9 mouse cellular contexts compared by ENCODE assay signal in genomic region chr16:17890342-17890727, GRCm38 (mm10). TPM values are rescaled to one million over a fixed set of nuclear protein-coding genes. Genes with fewer than 3 reads are reported as not detected.
A peak's percentile ranks its signal among the peaks of the same experiment; 100 is the strongest.
DNase-seq lines count a peak whose midpoint lies in the region; ATAC-seq and TF ChIP-seq lines count a peak whose summit lies in the region.
"Had no signal": no experiment of that assay in that cellular context is flagged by ENCODE, and none has a peak within 500 bp of the region (broad histone marks: within the 10 kb centered on the region; RNA-seq: fewer than 3 reads in every experiment).

No protein-coding gene starts in this region.

- H3K27me3 ChIP-seq in embryonic facial prominence, embryonic 10.5 days (replicated peaks; ENCODE audit: low read depth, poor library complexity, severe bottlenecking), result no peaks in the 10 kb centered on the region
- no peaks in the 10 kb centered on the region for H3K27me3 ChIP-seq in hindbrain, postnatal 0 days (ENCODE audit: insufficient read depth, low read length)
- no peaks in the 10 kb centered on the region for H3K27me3 ChIP-seq in myocyte (ENCODE audit: control insufficient read depth, insufficient read depth, insufficient read length)

- no peaks in the 10 kb centered on the region for H3K9me3 ChIP-seq in embryonic facial prominence, embryonic 10.5 days
- H3K9me3 ChIP-seq in hindbrain, postnatal 0 days (ENCODE audit: low read length), result no peaks in the 10 kb centered on the region

- no peak for DNase-seq in left cerebral cortex, adult 2 months (ENCODE audit: extremely low spot score in 1 of 2, low spot score in 2 of 2)
- DNase-seq in left cerebral cortex, postnatal 10 days (ENCODE audit: extremely low spot score in 1 of 2, low spot score in 2 of 2), result no peak
- DNase-seq in embryonic facial prominence, embryonic 10.5 days (ENCODE audit: low spot score), result no peak
- peak; percentile 12 for DNase-seq in hindbrain, postnatal 0 days (ENCODE audit: low spot score)
- DNase-seq in ovary, postnatal 36 days (ENCODE audit: low spot score), result no peak
- no peak for DNase-seq in frontal cortex, adult 2 months (ENCODE audit: extremely low spot score in 1 of 2, low spot score in 1 of 2)

- H3K36me3 ChIP-seq in embryonic facial prominence, embryonic 10.5 days (replicated peaks), result peaks cover 20% of the 10 kb centered on the region
- no peaks in the 10 kb centered on the region for H3K36me3 ChIP-seq in hindbrain, postnatal 0 days (ENCODE audit: insufficient read depth, low read length)
- H3K36me3 ChIP-seq in myocyte (ENCODE audit: control insufficient read depth, insufficient read depth), result no peaks in the 10 kb centered on the region

- peak overlapping the region; percentile 99 for H3K4me3 ChIP-seq in left cerebral cortex, adult 2 months
- H3K4me3 ChIP-seq in embryonic facial prominence, embryonic 10.5 days, result peak overlapping the region; percentile 98
- H3K4me3 ChIP-seq in hindbrain, postnatal 0 days (ENCODE audit: low read length), result peak overlapping the region; percentile 58
- H3K4me3 ChIP-seq in myocyte, result peak overlapping the region; percentile 65

- no peak for TF ChIP-seq CTCF in left cerebral cortex, adult 2 months (IDR thresholded peaks at IDR 0.05)
- no peak for TF ChIP-seq CTCF in hindbrain, postnatal 0 days (IDR thresholded peaks at IDR 0.05; ENCODE audit: low read depth)

- TF ChIP-seq POLR2A in myocyte (IDR thresholded peaks at IDR 0.05; ENCODE audit: insufficient read length, low read depth), result no peak

- peak overlapping the region; percentile 84 for H3K4me2 ChIP-seq in hindbrain, postnatal 0 days (ENCODE audit: low read depth, low read length)
- peak overlapping the region; percentile 97 for H3K4me2 ChIP-seq in myocyte (ENCODE audit: low read depth)

- no peak overlapping the region for H3K27ac ChIP-seq in left cerebral cortex, adult 2 months
- peak overlapping the region; percentile 98 for H3K27ac ChIP-seq in embryonic facial prominence, embryonic 10.5 days (replicated peaks)
- peak overlapping the region; percentile 36; the same call in 1 of the 2 replicates for H3K27ac ChIP-seq in hindbrain, postnatal 0 days

- H3K79me2 ChIP-seq in myocyte (ENCODE audit: control insufficient read depth, insufficient read depth), result peaks cover 48% of the 10 kb centered on the region

- intact Hi-C loops in left cerebral cortex, adult 2 months (cut with DNase I), result no loop called here
- intact Hi-C loops in left cerebral cortex, postnatal 10 days (cut with DNase I), result no loop called here

- H3K9ac ChIP-seq in hindbrain, postnatal 0 days (replicated peaks; ENCODE audit: low read length), result peak overlapping the region; percentile 96

- WGBS in embryonic facial prominence, embryonic 10.5 days, result 58% methylated on average over 2 of the region's 2 CpGs
- 35% methylated on average over 2 of the region's 2 CpGs for WGBS in hindbrain, postnatal 0 days

- peak overlapping the region; percentile 58 for H3ac ChIP-seq in myocyte (ENCODE audit: control insufficient read depth, insufficient read length)

- ATAC-seq in hindbrain, postnatal 0 days, result no peak
- no peak for ATAC-seq in granulocyte monocyte progenitor cell, adult 5-6 weeks (replicated peaks; ENCODE audit: poor library complexity, severe bottlenecking)

- peaks cover 26% of the 10 kb centered on the region for H3K4me1 ChIP-seq in embryonic facial prominence, embryonic 10.5 days
- H3K4me1 ChIP-seq in hindbrain, postnatal 0 days (ENCODE audit: insufficient read depth, low read length), result peaks cover 19% of the 10 kb centered on the region

TF ChIP-seq in myocyte, 11 proteins besides CTCF, POLR2A, EP300 and RAD21:
- TF ChIP-seq TCF3 (IDR thresholded peaks at IDR 0.05; ENCODE audit: insufficient read length, low read depth) (no peak), POLR2AphosphoS2 (IDR thresholded peaks at IDR 0.05; ENCODE audit: insufficient read length, low read depth) (no peak), MYOD1 (IDR thresholded peaks at IDR 0.05; ENCODE audit: control insufficient read depth in 1 of 3, insufficient read length in 2 of 3, low read depth in 2 of 3) (no peak), SRF (IDR thresholded peaks at IDR 0.05; ENCODE audit: control insufficient read depth, insufficient read length, low read depth) (no peak), USF1 (IDR thresholded peaks at IDR 0.05; ENCODE audit: low read depth) (no peak)
TF ChIP-seq in myocyte: peak in this region for 0.

RNA-seq across cellular contexts. Expression of gene Gm20518, which starts 1.1 kb away (rescaled TPM):
- 1 to 10 TPM; 2.3 to 3.2 TPM for total RNA-seq in left cerebral cortex, adult 2 months (2021)
- 1 to 10 TPM in 1 of 2 experiments, under 1 TPM in 1; 0.81 to 1.4 TPM for total RNA-seq in left cerebral cortex, postnatal 10 days (2021)
- 0.35 and 0.42 TPM in 2 replicates for polyA plus RNA-seq in embryonic facial prominence, embryonic 10.5 days (2016; fragmentation: Nextera tagmentation; extraction: Ambion mirVana)
- total RNA-seq in hindbrain, postnatal 0 days (2014; rRNA removed), result 0.42 and 1.3 TPM in 2 replicates
- 0.11 and 0.20 TPM in 2 replicates for polyA plus RNA-seq in hindbrain, postnatal 0 days (2015; fragmentation: Nextera tagmentation; extraction: Ambion mirVana)
- 0.08 TPM for polyA plus RNA-seq in myocyte (2012; fragmentation: generic; extraction: Trizol)
- polyA plus RNA-seq in frontal cortex, adult 2 months (2012; rRNA removed), result 2.3 and 2.7 TPM in 2 replicates
- total RNA-seq in granulocyte monocyte progenitor cell, adult 5-6 weeks (2014; fragmentation: Nextera tagmentation), result 0.06 and 0.69 TPM in 2 replicates
- 0.69 TPM in 1 of 2 replicates, not detected in the other for total RNA-seq in granulocyte monocyte progenitor cell, adult 5-6 weeks (2017)

RNA-seq across cellular contexts. Expression of gene Tssk1, which starts 3.7 kb away (rescaled TPM):
- not detected for total RNA-seq in left cerebral cortex, adult 2 months (2021)
- not detected for total RNA-seq in left cerebral cortex, postnatal 10 days (2021)
- 0.04 TPM in 1 of 2 replicates, not detected in the other for polyA plus RNA-seq in embryonic facial prominence, embryonic 10.5 days (2016; fragmentation: Nextera tagmentation; extraction: Ambion mirVana)
- total RNA-seq in hindbrain, postnatal 0 days (2014; rRNA removed), result 0.29 TPM in 1 of 2 replicates, not detected in the other
- polyA plus RNA-seq in hindbrain, postnatal 0 days (2015; fragmentation: Nextera tagmentation; extraction: Ambion mirVana), result 0.04 TPM in 1 of 2 replicates, not detected in the other
- 0.07 TPM for polyA plus RNA-seq in myocyte (2012; fragmentation: generic; extraction: Trizol)
- polyA plus RNA-seq in frontal cortex, adult 2 months (2012; rRNA removed), result 0.04 and 0.08 TPM in 2 replicates
- not detected in 2 replicates for total RNA-seq in granulocyte monocyte progenitor cell, adult 5-6 weeks (2014; fragmentation: Nextera tagmentation)
- total RNA-seq in granulocyte monocyte progenitor cell, adult 5-6 weeks (2017), result 0.04 TPM in 1 of 2 replicates, not detected in the other

RNA-seq across cellular contexts. Expression of gene Dgcr2, which starts 8.0 kb away (rescaled TPM):
- 10 to 100 TPM; 93.2 to 99.7 TPM for total RNA-seq in left cerebral cortex, adult 2 months (2021)
- 100 to 1,000 TPM; 106 to 107 TPM for total RNA-seq in left cerebral cortex, postnatal 10 days (2021)
- polyA plus RNA-seq in embryonic facial prominence, embryonic 10.5 days (2016; fragmentation: Nextera tagmentation; extraction: Ambion mirVana), result 98.6 and 100 TPM in 2 replicates
- 181 and 199 TPM in 2 replicates for total RNA-seq in hindbrain, postnatal 0 days (2014; rRNA removed)
- polyA plus RNA-seq in hindbrain, postnatal 0 days (2015; fragmentation: Nextera tagmentation; extraction: Ambion mirVana), result 83.0 and 88.8 TPM in 2 replicates
- 42.8 TPM for polyA plus RNA-seq in myocyte (2012; fragmentation: generic; extraction: Trizol)
- 87.2 and 95.4 TPM in 2 replicates for polyA plus RNA-seq in frontal cortex, adult 2 months (2012; rRNA removed)
- total RNA-seq in granulocyte monocyte progenitor cell, adult 5-6 weeks (2014; fragmentation: Nextera tagmentation), result 26.6 and 33.0 TPM in 2 replicates
- 43.1 and 49.6 TPM in 2 replicates for total RNA-seq in granulocyte monocyte progenitor cell, adult 5-6 weeks (2017)

RNA-seq across cellular contexts. Expression of gene Tssk2, which starts 8.1 kb away (rescaled TPM):
- not detected for total RNA-seq in left cerebral cortex, adult 2 months (2021)
- total RNA-seq in left cerebral cortex, postnatal 10 days (2021), result not detected
- polyA plus RNA-seq in embryonic facial prominence, embryonic 10.5 days (2016; fragmentation: Nextera tagmentation; extraction: Ambion mirVana), result 0.14 TPM in 1 of 2 replicates, not detected in the other
- not detected in 2 replicates for total RNA-seq in hindbrain, postnatal 0 days (2014; rRNA removed)
- not detected in 2 replicates for polyA plus RNA-seq in hindbrain, postnatal 0 days (2015; fragmentation: Nextera tagmentation; extraction: Ambion mirVana)
- 0.07 TPM for polyA plus RNA-seq in myocyte (2012; fragmentation: generic; extraction: Trizol)
- polyA plus RNA-seq in frontal cortex, adult 2 months (2012; rRNA removed), result not detected in 2 replicates
- total RNA-seq in granulocyte monocyte progenitor cell, adult 5-6 weeks (2014; fragmentation: Nextera tagmentation), result not detected in 2 replicates
- not detected in 2 replicates for total RNA-seq in granulocyte monocyte progenitor cell, adult 5-6 weeks (2017)
- total RNA-seq: liver, adult 2 months had no signal
- polyA plus RNA-seq: liver, adult 2 months had no signal

RNA-seq across cellular contexts. Expression of gene Ess2, which starts 20.8 kb away (rescaled TPM):
- total RNA-seq in left cerebral cortex, adult 2 months (2021), result 10 to 100 TPM; 27.8 to 31.8 TPM
- 10 to 100 TPM; 33.0 to 34.3 TPM for total RNA-seq in left cerebral cortex, postnatal 10 days (2021)
- polyA plus RNA-seq in embryonic facial prominence, embryonic 10.5 days (2016; fragmentation: Nextera tagmentation; extraction: Ambion mirVana), result 57.4 and 60.6 TPM in 2 replicates
- 37.7 and 46.3 TPM in 2 replicates for total RNA-seq in hindbrain, postnatal 0 days (2014; rRNA removed)
- 38.8 and 40.8 TPM in 2 replicates for polyA plus RNA-seq in hindbrain, postnatal 0 days (2015; fragmentation: Nextera tagmentation; extraction: Ambion mirVana)
- polyA plus RNA-seq in myocyte (2012; fragmentation: generic; extraction: Trizol), result 17.4 TPM
- polyA plus RNA-seq in frontal cortex, adult 2 months (2012; rRNA removed), result 36.4 and 47.2 TPM in 2 replicates
- total RNA-seq in granulocyte monocyte progenitor cell, adult 5-6 weeks (2014; fragmentation: Nextera tagmentation), result 15.3 and 15.7 TPM in 2 replicates
- 19.6 and 19.7 TPM in 2 replicates for total RNA-seq in granulocyte monocyte progenitor cell, adult 5-6 weeks (2017)
